Mouse (Mus musculus): ENCODE results near the gene Fbxw2.
A peak's percentile ranks its signal among the peaks of the same experiment; 100 is the strongest.
"Not testable (repeated sequence)": the region's sequence is repeated elsewhere in the genome, so short reads cannot be mapped to it uniquely, and the experiment has no call there.

Fbxw2 gene

GRCm38 (mm10) chr2:34810775-34811174, 15.3 kb downstream of the Fbxw2 start:
- DNase-seq: no peak

DNA sequence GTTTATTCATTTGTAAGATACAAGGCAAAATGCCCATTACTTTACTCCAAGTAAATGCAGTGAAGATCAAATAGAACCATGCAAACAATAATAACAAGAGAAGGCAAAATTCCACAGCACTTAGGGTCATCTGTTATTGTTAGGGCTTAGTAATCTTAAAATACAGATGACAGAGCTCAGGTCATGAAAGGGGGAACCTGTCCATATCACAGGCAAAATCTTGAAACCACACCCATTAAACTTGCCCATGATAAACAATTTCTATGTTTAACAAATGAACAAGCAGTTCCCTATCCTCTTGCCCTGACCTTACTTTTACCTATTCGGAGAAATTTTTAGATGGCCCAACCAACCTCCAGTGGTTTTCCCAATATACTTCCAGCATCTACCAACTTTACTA, 16.5 kb downstream of the Fbxw2 start:
- DNase-seq: no peak

- DNase-seq: no peak
Observed at GRCm38 (mm10) chr2:34808057-34808456, 18.1 kb downstream of the Fbxw2 start.

GRCm38 (mm10) chr2:34805364-34805950, 20.7 kb downstream of the Fbxw2 start:
- DNase-seq: no peak

DNA sequence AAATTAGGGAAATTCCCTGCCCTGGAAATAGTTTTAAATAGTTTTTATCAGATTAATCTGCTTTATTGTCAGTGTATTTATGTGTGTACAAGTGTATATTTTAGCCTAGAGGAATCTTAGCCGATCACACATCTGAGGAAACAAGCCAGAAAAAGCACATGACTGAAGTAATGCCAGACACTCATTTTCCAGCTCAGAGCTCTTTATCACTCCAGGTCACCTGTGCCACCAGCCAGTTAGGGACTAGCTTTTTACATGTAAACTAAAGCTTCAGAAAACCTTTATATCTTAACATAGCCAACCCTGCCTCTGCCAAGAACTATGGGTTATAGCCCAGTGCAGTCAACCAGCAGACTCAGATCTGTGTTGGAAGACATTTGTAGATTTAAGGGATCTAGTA, 21.3 kb downstream of the Fbxw2 start:
- no peak for DNase-seq

DNA sequence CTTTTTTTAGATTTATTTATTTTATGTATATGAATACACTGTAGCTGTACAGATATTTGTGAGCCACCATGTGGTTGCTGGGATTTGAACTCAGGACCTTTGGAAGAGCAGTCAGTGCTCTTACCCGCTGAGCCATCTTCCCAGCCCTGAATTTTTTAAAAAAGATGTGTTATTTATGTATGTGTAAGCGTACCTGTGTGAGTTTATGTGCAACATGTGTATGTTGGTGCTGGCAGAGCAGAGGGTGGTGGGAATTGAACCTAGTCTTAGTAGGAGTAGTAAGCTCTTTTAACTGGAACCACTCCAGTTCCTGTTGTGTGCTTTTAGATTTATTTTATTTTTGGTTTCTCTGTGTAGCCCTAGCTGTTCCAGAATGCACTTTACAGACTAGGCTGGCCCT, 21.9 kb downstream of the Fbxw2 start:
- DNase-seq: no peak

DNA sequence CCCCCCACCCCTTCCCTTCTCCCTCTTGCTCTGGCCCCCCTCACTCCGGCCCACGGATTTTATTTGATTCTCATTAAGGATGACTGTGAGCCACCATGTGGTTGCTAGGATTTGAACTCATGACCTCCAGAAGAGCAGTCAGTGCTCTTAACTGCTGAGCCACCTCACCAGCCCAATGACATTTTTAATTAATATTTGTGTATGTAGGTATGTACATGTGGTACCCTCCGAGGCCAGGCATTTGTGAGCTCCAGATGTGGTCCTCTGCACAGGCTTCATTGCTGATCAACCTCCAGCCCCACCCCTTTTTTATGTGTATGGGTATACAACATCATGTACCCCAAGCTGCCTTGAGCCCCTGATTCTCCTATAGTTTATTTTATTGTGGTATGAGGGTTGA, 22.4 kb downstream of the Fbxw2 start:
- DNase-seq: no peak

GRCm38 (mm10) chr2:34802565-34803245, 23.4 kb downstream of the Fbxw2 start:
- peak; percentile 47 to 53 for DNase-seq

- DNase-seq: peak; percentile 98
Observed at GRCm38 (mm10) chr2:34801516-34802482, 24.3 kb downstream of the Fbxw2 start.

DNA sequence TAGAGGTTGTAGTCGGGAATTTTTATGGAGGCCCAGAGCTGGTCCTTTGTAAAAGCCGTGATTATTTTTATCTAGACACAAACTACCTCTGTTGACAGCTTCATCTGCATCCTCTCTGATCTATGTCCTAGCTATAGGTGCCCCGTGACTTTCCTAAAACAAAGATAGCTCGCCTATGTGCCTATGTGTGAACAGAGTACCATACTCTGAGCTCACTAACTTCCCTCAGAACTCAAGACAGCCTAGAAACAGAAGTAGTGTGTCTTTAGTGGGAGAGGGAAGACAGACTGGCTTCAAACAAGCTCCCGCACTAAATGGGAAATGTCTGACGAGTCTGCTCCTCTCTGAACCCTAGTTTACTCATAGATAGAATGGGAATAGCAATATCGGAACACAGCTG, 25.7 kb downstream of the Fbxw2 start:
- no peak for DNase-seq

DNA sequence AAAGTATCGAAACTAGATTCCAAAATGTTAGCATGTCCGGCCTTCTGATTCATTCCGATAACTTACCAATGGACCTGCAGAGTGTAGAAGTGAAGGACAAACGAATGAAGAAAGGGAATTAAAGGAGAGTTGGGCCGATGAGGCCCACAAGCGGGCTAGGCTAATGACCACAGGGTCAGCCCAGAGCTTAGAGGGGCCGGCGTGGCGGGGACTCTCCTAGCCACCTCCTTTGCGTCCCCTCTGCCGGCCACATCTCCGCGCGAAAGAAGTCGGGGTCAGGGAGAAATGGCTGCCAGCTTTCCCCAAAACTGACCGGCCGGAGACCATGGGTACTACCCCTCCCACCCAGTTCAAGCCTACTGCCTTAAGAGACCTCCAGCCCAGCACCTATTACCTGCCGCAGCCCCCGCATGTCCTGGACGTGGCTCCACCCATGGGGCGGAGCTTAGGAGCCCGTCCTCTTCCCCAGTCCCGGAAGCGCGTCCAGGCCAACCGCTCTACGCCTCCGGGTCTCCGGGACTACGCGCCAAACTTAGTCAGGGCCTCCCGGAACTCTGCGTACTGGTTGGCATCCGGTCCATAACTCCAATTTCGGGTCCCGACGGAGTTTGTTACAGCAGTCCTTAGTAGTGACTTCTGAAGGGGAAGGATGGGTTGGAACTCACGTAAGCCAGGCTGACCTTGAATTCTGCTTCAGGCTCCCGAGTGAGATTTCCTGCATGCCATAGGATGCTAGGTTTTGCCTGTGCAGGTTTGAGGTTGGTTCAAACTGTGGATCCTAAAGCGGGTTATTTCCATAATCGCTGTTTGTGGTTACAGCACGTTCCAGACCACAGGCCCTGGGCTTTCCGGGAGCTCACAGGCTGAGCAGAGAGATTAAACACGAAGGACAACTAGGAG, 26.5 kb downstream of the Fbxw2 start, which contains the start of gene Rabepk:
Gene Rabepk, minus strand, starts transcription at position 556 of the 900 bp plus-strand sequence.
- DNase-seq: peak; percentile 87 to 91

DNA sequence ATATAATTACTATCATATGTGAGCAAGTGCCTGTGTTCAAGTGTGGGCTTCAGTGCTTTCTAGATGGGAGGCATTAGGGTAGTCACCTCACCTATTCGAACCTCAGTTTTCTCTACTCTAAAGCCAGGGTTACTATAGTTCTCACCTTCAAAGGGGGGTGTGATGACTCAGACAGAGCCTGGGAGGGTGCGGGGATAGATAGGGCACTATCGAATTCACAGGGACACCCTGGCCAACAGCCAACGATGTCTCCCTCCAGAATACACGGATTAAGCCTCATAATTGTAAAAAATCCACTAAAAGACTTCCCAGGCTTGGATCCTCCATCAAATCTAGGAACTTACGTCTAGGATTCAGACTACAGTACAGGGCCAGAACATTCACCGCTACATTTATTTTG, 30.7 kb downstream of the Fbxw2 start:
- DNase-seq: no peak

DNA sequence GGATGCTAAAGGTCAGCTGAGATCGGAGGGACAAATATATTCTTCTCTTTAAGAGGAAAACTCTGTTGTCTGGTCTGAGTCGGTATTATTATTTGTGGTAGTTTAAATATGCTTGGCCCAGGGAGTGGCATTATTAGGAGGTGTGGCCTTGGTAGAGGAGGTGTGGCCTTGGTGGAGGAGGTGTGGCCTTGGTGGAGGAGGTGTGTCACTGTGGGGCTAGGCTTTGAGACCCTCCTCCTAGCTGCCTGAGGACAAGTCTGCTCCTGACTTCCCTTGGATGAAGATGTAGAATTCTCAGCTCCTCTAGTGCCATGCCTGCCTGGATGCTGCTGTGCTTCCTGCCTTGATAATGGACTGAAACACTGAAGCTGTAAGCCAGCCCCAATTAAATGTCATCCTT, 31.6 kb downstream of the Fbxw2 start:
- DNase-seq: no peak

GRCm38 (mm10) chr2:34792543-34792942, 33.6 kb downstream of the Fbxw2 start:
- not testable (repeated sequence) for DNase-seq

DNA sequence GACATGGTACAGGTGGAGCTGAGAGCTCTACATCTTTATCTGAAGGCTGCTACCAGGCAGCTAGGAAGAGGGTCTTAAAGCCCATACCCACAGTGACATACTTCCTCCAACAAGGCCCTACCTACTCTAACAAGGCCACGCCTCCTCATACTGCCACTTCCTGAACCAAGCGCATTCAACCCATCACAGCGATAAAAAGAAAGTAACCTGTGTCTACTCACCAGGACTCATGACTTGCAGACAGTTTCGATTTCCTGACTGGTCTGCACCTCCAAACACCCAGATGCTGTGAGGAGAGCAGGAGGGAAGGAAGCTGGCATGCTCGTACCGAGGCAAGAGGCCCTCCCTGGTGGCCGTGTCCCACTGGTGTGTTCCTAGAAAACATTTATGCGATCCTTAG, 35.8 kb downstream of the Fbxw2 start:
- DNase-seq: no peak

GRCm38 (mm10) chr2:34784085-34784484, 42.0 kb downstream of the Fbxw2 start:
- DNase-seq: peak; percentile 32 to 64

DNA sequence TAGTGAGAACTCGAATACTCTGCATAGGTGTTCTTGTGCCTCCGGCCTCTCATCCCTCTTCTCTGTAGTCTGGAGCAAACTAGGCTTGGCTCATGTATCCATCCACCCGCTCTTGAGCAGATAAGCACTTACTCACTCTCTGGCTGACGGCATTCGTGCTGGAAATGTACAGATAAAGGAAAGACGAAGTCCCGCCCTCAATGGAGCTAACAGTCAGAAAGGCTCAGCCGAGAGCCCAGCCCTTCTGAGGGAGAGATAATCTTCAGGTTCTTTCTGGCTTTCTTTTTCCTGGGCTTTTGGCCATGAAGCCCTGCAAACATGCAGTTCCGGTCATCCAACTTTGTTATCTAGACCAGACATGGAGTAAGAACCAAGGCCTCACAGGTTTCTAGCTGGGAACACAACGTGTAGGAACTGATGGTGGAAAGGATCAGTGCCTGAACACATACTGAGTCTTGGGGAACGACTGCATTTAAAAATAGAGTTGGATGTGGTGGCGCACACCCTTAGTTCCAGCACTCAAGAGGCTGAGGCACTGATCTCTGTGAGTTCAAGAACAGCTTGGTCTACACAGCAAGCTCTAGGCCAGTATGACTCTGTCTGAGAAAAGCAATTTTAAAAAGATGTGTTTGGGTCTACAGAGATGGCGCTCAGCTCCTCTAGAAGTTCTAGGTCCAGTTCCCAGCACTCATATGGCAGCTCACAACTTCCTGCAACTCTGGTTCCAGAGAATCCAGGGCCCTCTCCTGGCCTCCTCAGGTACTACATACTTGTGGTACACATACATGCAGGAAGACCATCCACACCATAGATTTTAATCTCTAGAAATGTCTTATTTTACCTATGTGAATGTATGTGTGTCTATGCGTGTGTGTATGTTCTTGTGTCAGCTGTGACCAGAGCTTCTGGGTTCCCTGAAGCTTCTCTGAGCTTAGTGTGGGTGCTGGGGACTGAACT, 42.8 kb downstream of the Fbxw2 start:
- DNase-seq: no peak

DNA sequence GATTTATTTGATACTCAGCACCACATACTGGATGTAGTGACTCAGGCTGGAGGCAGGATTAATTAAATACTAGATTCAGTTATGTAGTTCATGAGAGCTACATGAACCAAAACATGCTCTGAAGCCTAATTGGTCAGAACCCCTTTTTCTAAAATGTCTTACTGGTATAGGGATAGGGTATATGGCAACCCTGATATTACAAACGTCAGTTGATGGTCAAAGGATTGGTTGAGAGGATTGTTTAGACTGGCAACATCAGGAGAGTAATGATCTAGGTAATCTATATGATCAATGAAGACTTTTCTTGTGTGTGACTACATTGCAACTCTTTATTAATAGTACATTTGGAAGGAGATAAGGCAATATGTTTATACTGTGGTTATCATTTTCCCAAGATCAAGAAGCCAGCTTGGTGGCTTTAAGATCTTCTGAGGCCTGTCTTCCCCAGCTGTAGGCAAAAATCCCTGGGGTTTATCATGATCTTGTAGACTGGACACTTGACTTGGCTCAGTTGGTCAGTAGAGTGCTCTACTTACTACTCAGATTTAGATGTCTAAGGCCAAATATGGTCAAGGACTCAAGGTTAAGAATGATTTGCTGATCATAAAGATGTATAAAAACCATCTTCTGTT, 48.8 kb downstream of the Fbxw2 start:
- no peak for DNase-seq

GRCm38 (mm10) chr2:34774493-34774892, 51.6 kb downstream of the Fbxw2 start:
- no peak for DNase-seq

DNA sequence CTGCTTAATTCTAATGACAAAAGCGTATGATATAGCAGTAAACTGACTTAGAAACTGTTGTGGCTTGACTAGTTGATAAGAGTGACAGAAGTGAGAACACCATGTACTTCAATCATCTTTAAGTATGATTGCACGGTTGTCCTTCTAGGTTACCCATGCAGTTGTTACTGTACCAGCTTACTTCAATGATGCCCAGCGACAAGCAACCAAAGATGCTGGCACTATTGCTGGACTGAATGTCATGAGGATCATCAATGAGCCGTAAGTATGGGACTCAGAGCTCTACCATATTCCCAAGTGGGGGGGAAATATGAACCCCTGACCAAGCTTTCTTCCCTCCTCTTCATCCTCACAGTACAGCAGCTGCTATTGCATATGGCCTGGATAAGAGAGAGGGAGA, 52.4 kb downstream of the Fbxw2 start:
- DNase-seq: no peak
